Mouse (Mus musculus): ENCODE data around the gene Mobp. TPM values are rescaled to one million over a fixed set of nuclear protein-coding genes. Genes with fewer than 3 reads are reported as not detected.

Gene Mobp
- polyA plus RNA-seq, 3 experiments from 2014 or later: 0.21 TPM; not detected in 2

- no peak for ATAC-seq
Observed at GRCm38 (mm10) chr9:120210865-120211264, 61.4 kb downstream of the Mobp start.

- ATAC-seq: no peak
Observed at GRCm38 (mm10) chr9:120212936-120213335, 63.4 kb downstream of the Mobp start.

- ATAC-seq: no peak
Observed at GRCm38 (mm10) chr9:120214978-120215495, 65.5 kb downstream of the Mobp start.

- no peak for ATAC-seq
Observed at GRCm38 (mm10) chr9:120219411-120219810, 69.9 kb downstream of the Mobp start.

Other genes starting within 250 kb of the Mobp start
- gene Gorasp1, start 212.1 kb upstream of the Mobp start, polyA plus RNA-seq (2017; shearing (Covaris generic)): 1 to 10 TPM; 2.9 to 4.8 (median 4.5) TPM
- gene Ttc21a, start 212.1 kb upstream of the Mobp start, polyA plus RNA-seq (2017; shearing (Covaris generic)): not detected
- 10 to 100 TPM; 21.7 to 47.3 (median 39.5) TPM for gene Csrnp1, start 165.0 kb upstream of the Mobp start, polyA plus RNA-seq (2017; shearing (Covaris generic))
- gene Xirp1, start 126.1 kb upstream of the Mobp start, polyA plus RNA-seq (2017; shearing (Covaris generic)): not detected
- gene Cx3cr1, start 79.8 kb upstream of the Mobp start, polyA plus RNA-seq (2017; shearing (Covaris generic)): 1 to 10 TPM in 1 of 3 experiments, under 1 TPM in 2; 0.29 to 1.2 (median 0.43) TPM
- 100 to 1,000 TPM in 1 of 3 experiments, 10 to 100 TPM in 2; 58.7 to 102 (median 87.0) TPM for gene Ccr8, start 57.6 kb upstream of the Mobp start, polyA plus RNA-seq (2017; shearing (Covaris generic))
- gene Slc25a38, start 39.3 kb upstream of the Mobp start, polyA plus RNA-seq (2017; shearing (Covaris generic)): 10 to 100 TPM; 17.6 to 21.3 (median 18.1) TPM
- gene Rpsa, start 22.0 kb upstream of the Mobp start, polyA plus RNA-seq (2017; shearing (Covaris generic)): 1,000 to 10,000 TPM; 2,403 to 3,589 (median 3,256) TPM
- gene Myrip, start 151.8 kb downstream of the Mobp start, polyA plus RNA-seq (2017; shearing (Covaris generic)): not detected

Data from inflammation-experienced regulatory T-cells, adult 6 months (primary cell).